Mouse (Mus musculus) stomach, embryonic 14.5 days (tissue): Measurements from ENCODE around the gene Dvl3. TPM values are rescaled to one million over a fixed set of nuclear protein-coding genes. Genes with fewer than 3 reads are reported as not detected.
"Not testable (repeated sequence)": the region's sequence is repeated elsewhere in the genome, so short reads cannot be mapped to it uniquely, and the experiment has no call there.

Experiments used
- ATAC-seq: fragments of 200-750 bp; cut with Nextera tagmentation; 2 replicates; pipeline ENCODE4 v1.8.0; 2017; ENCODE audit warnings: low read depth, moderate TSS enrichment; ENCODE audit not compliant: insufficient number of reproducible peaks, insufficient read depth, low FRiP score
- H3K27ac ChIP-seq: fragments of 300-500 bp; sonication (generic); 2 replicates; pipeline ENCODE4 v1.5.1; 2014; ENCODE audit warnings: mild to moderate bottlenecking, low read length, moderate library complexity, mixed read lengths
- H3K27me3 ChIP-seq: fragments of 300-500 bp; sonication (generic); 2 replicates; pipeline ENCODE4 v1.6.1; 2014; ENCODE audit warnings: low read length, control low read depth, mixed read lengths; ENCODE audit not compliant: control insufficient read depth, insufficient read depth
- H3K36me3 ChIP-seq: fragments of 300-500 bp; sonication (generic); 2 replicates; pipeline ENCODE4 v1.6.1; 2014; ENCODE audit warnings: mild to moderate bottlenecking, control low read depth, low read length, moderate library complexity, mixed read lengths; ENCODE audit not compliant: control insufficient read depth, insufficient read depth
- H3K4me1 ChIP-seq: fragments of 300-500 bp; sonication (generic); 2 replicates; pipeline ENCODE4 v1.6.1; 2014; ENCODE audit warnings: low read length, control low read depth, mixed read lengths; ENCODE audit not compliant: control insufficient read depth, insufficient read depth
- H3K4me2 ChIP-seq: fragments of 300-500 bp; sonication (generic); replicated peaks from 2 replicates; pipeline ENCODE4 v1.6.1; 2014; ENCODE audit warnings: low read depth, low read length, control low read depth
- H3K4me3 ChIP-seq: fragments of 300-500 bp; sonication (generic); 2 replicates; pipeline ENCODE4 v1.5.1; 2014; ENCODE audit warnings: low read depth, low read length, control low read depth
- H3K9ac ChIP-seq: fragments of 300-500 bp; sonication (generic); replicated peaks from 2 replicates; pipeline ENCODE4 v1.6.1; 2014; ENCODE audit warnings: low read depth, mild to moderate bottlenecking, control low read depth, low read length, moderate library complexity, mixed read lengths
- H3K9me3 ChIP-seq: fragments of 300-500 bp; sonication (generic); 2 replicates; pipeline ENCODE4 v1.6.1; 2016; ENCODE audit warnings: low read depth, low read length, control low read depth; ENCODE audit not compliant: control insufficient read depth
- WGBS: fragments of 180-500 bp; shearing (Covaris S2); extraction: QIAGEN DNeasy Blood & Tissue Kit; methylation state at CpG from one replicate; pipeline ENCODE4 v1.1.7; 2014; 5-methylcytosine and 5-hydroxymethylcytosine counted together
- polyA plus RNA-seq: library from polyadenylated mRNA; unstranded; fragments of >200 nt; fragmentation: Nextera tagmentation; extraction: Ambion mirVana; gene quantifications from 2 replicates; pipeline ENCODE4 v1.2.1, GENCODE M21; 2014

Dvl3 gene
- polyA plus RNA-seq, 1 experiment from 2014 or later: 31.7 TPM

DNA sequence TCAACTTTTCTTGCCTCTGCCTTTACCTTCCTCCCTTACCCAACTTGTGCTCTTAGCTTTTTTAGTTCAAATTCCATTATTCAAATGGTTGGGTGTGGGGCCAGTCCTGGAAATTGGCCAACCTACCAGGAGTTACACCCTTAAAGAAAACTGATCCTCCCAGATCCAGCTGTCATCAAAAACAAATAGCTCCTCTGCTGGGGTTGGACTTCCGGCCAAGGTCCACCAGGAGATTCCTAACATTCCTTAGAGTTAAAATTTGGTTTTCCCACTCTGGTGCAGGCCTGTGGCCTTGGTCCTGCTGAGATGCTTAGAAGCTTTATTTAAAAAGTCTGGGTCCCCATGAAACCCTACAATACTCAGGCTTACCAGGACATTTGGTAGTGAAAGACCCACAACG, 38.3 kb upstream of the Dvl3 start:
- Histone ChIP-seq H3K36me3 (no peaks in the 10 kb centered on the region), H3K4me3 (no peak overlapping the region), H3K27ac (no peak overlapping the region), H3K4me2 (no peak overlapping the region), H3K4me1 (peaks cover 5% of the 10 kb centered on the region; the same call in 1 of the 2 replicates), H3K9ac (no peak overlapping the region), H3K9me3 (no peaks in the 10 kb centered on the region), H3K27me3 (no peaks in the 10 kb centered on the region)
- no peak for ATAC-seq
- 45% methylated on average over 2 of the region's 2 CpGs for WGBS

DNA sequence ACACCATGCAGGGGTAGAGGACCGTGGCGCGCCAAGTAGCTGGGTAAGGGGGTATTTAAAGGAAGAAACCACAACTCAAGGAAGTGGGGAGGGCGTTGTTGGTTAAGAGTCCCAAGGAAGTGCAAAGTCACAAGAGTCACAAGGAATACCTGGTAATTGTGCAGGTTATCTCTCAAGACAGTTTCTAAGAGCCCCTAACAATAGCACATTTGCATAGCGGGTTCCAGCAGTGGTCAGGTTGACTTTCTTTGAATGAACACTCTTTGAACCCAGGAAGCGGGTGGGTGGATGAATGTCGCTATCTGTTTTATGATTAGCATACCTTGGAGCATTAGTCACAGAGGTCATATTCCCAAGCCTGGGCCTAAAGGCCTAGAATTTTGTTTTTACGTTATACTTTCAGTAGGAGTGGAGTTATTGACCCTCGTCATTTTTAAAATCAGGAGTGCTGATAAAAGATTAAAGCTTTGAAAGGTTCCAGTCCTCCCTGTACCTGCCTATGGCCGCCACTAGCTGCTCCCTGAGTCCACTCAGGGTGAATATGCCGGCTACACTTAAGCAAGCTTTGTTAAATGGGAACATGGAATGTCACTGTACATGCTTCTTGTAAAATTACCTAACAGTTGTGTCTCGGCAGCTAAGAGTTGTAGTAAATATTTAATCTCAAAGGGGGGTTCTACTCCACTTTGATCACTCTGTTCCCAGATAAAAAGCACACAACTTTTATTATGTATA, 37.6 kb upstream of the Dvl3 start:
- not testable (repeated sequence) for H3K4me1 ChIP-seq, H3K27me3 ChIP-seq, H3K4me2 ChIP-seq, H3K27ac ChIP-seq, H3K4me3 ChIP-seq, H3K36me3 ChIP-seq, H3K9ac ChIP-seq, H3K9me3 ChIP-seq, ATAC-seq
- 91% methylated on average over 12 of the region's 12 CpGs for WGBS

DNA sequence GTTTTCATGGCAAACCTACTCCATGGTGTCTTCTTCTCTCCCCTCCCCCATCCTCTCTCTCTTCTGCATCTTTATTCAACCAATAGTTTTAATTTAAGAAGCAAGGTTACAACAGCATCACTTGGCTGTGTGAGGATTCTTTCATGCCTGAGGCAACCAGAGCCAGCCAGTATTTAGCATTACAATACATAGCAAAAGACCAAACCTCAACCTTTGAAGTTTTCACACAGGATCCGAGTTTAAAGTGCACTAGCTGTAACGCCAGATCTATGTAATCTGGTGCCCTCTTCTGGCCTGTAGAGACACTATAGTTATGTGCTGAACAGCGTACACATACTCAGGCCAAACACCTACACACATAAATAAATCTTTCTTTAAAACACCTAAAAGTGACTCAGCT, 36.7 kb upstream of the Dvl3 start:
- no peak overlapping the region for H3K4me2 ChIP-seq
- 37% methylated on average over 3 of the region's 3 CpGs for WGBS
- H3K27ac ChIP-seq: no peak overlapping the region
- no peaks in the 10 kb centered on the region for H3K27me3 ChIP-seq
- no peak for ATAC-seq
- no peaks in the 10 kb centered on the region for H3K36me3 ChIP-seq
- no peak overlapping the region for H3K4me3 ChIP-seq
- H3K9ac ChIP-seq: no peak overlapping the region
- peaks cover 5% of the 10 kb centered on the region; the same call in 1 of the 2 replicates for H3K4me1 ChIP-seq
- no peaks in the 10 kb centered on the region for H3K9me3 ChIP-seq

DNA sequence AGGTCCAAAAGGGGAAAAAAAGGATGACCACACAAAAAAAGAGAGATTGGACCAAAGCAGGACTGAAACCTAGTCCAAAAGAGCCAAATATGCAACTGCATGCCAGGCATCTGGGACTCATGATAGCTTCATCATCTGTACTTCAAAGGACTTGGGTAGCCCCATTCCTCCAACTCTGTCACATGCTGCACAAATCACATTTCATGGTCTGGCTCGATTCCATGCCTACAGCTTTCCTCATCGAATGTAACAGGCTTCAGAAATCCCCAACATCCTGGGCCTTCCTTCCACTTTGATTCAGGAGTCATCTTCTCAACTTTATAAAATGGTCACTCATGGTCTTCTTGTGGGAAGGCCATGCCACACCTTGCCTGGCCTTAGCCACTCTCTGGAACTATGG, 35.0 kb upstream of the Dvl3 start:
- 84% methylated on average over 2 of the region's 2 CpGs for WGBS
- no peaks in the 10 kb centered on the region for H3K27me3 ChIP-seq
- no peaks in the 10 kb centered on the region for H3K36me3 ChIP-seq
- H3K9me3 ChIP-seq: no peaks in the 10 kb centered on the region
- no peak overlapping the region for H3K27ac ChIP-seq
- H3K9ac ChIP-seq: no peak overlapping the region
- ATAC-seq: no peak
- H3K4me1 ChIP-seq: peaks cover 5% of the 10 kb centered on the region; the same call in 1 of the 2 replicates
- no peak overlapping the region for H3K4me2 ChIP-seq
- no peak overlapping the region for H3K4me3 ChIP-seq

DNA sequence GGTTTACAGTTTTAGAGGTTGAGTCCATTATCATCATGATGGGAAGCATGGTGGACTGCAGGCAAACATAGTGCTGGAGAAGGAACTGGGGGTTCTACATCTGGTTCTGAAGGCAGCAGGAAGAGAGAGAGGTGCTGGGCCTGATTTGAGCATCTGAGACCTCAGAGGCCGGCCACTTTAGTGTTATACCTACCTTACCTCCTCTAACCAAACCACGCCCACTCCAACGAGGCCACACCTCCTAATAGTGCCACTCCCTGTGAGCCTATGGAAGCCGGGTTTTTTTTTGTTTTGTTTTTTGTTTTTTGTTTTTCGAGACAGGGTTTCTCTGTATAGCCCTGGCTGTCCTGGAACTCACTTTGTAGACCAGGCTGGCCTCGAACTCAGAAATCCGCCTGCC, 33.1 kb upstream of the Dvl3 start:
- H3K4me3 ChIP-seq, H3K27me3 ChIP-seq, H3K36me3 ChIP-seq, H3K4me2 ChIP-seq, H3K27ac ChIP-seq, ATAC-seq, H3K9me3 ChIP-seq, H3K9ac ChIP-seq, H3K4me1 ChIP-seq: not testable (repeated sequence)
- 85% methylated on average over 6 of the region's 7 CpGs for WGBS

DNA sequence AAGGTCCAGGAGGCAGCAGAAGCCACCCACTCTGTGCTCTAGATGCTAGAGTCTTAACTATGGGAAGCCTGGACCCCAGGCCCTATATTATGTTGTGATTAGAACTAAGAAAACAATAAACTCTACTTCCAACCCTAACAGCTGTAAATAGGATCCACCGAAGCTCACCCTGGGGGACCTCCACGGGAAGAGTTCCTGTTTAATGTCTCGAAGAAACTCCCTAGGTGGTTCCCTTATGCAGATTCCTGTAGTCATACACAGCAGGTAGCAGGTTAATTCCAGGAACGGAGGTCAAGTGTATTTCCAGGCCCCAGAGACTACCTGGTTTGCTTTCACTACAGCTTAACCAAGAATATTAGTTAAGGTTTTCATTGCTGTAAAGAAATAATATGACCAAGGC, 31.7 kb upstream of the Dvl3 start:
- ATAC-seq: no peak
- H3K9me3 ChIP-seq: no peaks in the 10 kb centered on the region
- H3K27ac ChIP-seq: no peak overlapping the region
- 50% methylated on average over 4 of the region's 4 CpGs for WGBS
- no peaks in the 10 kb centered on the region for H3K27me3 ChIP-seq
- H3K4me3 ChIP-seq: no peak overlapping the region
- no peaks in the 10 kb centered on the region for H3K36me3 ChIP-seq
- H3K4me1 ChIP-seq: no peaks in the 10 kb centered on the region
- no peak overlapping the region for H3K4me2 ChIP-seq
- no peak overlapping the region for H3K9ac ChIP-seq

DNA sequence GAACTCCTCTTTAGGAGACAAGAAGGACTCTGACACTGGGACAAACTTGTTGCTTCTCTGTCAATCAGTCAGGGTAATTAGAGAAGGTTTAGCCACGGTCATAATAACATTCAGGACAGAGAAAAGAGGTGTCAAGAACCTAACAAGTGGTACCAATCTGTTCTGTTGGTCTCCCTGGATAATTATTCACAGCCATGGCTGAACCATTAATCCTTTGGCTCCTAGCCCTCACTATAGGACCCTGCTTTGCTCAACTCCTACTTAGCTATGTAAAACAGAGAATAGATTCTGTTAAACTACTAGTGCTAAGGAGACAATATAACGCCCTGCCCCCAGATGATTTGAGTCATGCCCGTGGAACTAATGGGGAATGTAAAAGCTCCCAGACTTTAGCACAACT, 30.7 kb upstream of the Dvl3 start:
- no peak overlapping the region for H3K9ac ChIP-seq
- no peaks in the 10 kb centered on the region for H3K27me3 ChIP-seq
- WGBS: 73% methylated on average over 3 of the region's 3 CpGs
- H3K4me3 ChIP-seq: no peak overlapping the region
- no peak overlapping the region for H3K4me2 ChIP-seq
- no peaks in the 10 kb centered on the region for H3K36me3 ChIP-seq
- no peaks in the 10 kb centered on the region for H3K4me1 ChIP-seq
- ATAC-seq: no peak
- no peak overlapping the region for H3K27ac ChIP-seq
- no peaks in the 10 kb centered on the region for H3K9me3 ChIP-seq

DNA sequence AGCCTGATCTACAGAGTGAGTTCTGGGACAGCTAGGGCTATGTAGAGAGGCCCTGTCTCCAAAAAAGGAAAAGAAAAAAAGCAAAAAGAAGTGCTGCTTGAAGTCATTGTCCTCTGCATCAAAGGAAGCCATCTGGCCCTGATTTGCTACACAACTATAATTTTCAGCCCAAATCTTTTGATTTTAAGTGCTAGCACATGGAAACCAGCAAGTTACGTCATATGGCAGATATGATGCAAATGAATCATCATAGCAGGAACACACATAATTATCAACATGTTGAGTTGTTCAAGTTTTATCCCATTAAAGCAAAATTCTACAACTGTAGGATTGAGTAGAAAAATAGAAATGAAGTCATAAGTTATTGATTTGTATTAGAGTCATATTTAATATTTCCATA, 28.6 kb upstream of the Dvl3 start:
- Histone ChIP-seq H3K9me3 (no peaks in the 10 kb centered on the region), H3K4me1 (no peaks in the 10 kb centered on the region), H3K36me3 (no peaks in the 10 kb centered on the region), H3K27ac (no peak overlapping the region), H3K4me3 (no peak overlapping the region), H3K9ac (no peak overlapping the region), H3K4me2 (no peak overlapping the region), H3K27me3 (no peaks in the 10 kb centered on the region)
- no peak for ATAC-seq
- 74% methylated on average over 1 of the region's 1 CpGs for WGBS

DNA sequence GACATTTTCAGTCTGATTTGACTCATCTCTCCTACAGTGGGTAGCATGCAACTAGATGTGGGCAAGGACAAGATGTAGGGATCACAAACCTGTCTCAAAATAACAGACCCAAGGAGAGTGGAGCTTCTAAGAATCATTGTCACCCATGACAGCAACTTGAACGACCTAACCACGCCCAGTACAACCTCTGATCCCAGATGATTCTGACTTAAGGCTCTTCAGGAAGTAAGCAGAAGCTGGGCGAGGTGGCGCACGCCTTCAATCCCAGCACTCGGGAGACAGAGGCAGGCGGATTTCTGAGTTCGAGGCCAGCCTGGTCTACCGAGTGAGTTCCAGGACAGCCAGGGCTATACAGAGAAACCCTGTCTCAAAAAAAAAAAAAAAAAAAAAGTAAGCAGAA, 28.0 kb upstream of the Dvl3 start:
- not testable (repeated sequence) for H3K36me3 ChIP-seq, H3K9ac ChIP-seq, ATAC-seq

More for the DNA sequence above, 28.0 kb upstream of the Dvl3 start:
- 84% methylated on average over 9 of the region's 9 CpGs for WGBS
- H3K4me1 ChIP-seq, H3K9me3 ChIP-seq, H3K27me3 ChIP-seq, H3K4me2 ChIP-seq, H3K27ac ChIP-seq, H3K4me3 ChIP-seq: not testable (repeated sequence)
